Mouse (Mus musculus): ENCODE data around the gene Igdcc3.

Gene Igdcc3

GRCm38 (mm10) chr9:65175939-65176871 is 35.2 kb downstream of the Igdcc3 start:
- peak; percentile 61 to 68 for DNase-seq (ENCODE audit: low spot score in 2 of 2)

DNA sequence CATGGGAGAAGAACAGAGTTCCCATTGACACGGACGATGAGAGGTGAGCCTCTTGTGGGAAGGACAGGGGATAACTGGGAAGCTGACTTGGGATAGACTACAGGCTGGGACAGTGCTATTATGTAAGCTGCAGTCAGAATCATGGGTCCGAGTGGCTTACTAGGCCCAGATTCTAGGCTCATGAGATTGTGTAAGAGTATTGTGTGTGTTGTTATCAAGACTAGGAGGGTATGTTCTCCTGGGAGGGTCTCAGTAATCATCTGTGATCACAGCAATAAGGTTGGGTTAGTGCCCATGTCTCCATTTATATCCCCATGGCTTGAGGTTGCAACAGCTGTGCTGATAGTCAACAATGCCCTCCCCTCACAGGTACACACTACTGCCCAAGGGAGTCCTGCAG is 36.5 kb downstream of the Igdcc3 start:
- DNase-seq (ENCODE audit: low spot score in 2 of 2), result no peak

DNA sequence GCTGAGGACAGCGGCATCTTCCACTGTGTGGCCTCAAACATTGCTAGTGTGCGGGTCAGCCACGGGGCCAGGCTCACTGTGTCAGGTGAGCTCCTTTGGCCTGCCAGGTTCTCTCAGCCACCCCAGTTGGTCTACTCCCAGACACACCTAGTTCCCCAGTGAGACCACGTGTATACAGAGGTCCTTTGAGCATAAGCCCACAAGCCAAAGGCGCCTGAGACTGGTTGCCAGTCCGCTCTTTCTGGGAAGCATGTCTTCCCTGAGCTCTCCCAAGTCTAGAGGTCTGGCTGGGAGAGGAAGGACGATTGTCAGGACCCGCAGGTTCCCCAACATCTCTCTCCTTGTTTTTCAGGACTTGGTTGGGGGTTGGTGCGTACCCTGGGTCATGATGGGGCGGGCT is 36.9 kb downstream of the Igdcc3 start:
- no peak for DNase-seq (ENCODE audit: low spot score in 2 of 2)

- peak in 1 of 2 experiments; percentile 61 for DNase-seq (ENCODE audit: low spot score in 2 of 2)
These were observed 37.6 kb downstream of the Igdcc3 start for GRCm38 (mm10) chr9:65178336-65179213.

DNA sequence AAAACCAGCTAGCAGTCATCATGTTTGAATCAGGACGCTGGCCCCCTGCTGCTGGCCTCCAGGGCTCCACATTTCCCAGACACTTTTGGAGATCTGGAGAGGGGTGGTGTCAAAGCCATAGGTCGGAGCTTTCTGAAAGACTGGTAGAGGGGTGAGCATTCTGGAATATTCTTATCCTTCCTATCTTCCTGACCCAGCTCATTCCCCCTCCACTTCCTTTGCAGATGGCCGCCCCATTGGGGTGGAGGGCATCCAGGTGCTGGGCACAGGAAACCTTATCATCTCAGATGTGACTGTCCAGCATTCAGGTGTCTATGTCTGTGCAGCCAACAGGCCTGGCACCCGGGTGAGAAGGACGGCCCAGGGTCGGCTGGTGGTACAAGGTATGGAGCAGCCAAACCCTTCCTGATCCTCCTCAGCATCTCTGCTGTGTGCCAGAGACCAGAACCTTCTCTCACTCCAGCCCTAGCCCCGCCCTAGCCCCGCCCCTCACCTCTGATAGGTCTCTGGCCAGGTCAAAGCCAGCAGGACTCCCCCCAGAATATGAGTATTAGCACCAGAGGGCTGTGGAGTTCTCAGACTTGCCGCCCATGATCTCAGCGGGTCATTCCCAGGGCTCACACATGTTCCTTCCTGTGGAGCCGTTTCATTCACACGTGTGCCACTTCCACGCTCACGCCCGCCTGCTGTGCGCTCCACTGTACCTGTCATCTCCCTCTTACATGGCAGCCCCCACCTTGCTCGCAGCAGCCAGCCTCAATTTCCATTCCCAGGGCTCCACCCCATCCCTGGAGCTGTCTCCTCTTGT is 39.0 kb downstream of the Igdcc3 start:
- DNase-seq (ENCODE audit: low spot score in 2 of 2), result no peak

- DNase-seq (ENCODE audit: low spot score in 2 of 2), result peak; percentile 87 to 90
These were observed 47.6 kb downstream of the Igdcc3 start for GRCm38 (mm10) chr9:65188599-65188998.

DNA sequence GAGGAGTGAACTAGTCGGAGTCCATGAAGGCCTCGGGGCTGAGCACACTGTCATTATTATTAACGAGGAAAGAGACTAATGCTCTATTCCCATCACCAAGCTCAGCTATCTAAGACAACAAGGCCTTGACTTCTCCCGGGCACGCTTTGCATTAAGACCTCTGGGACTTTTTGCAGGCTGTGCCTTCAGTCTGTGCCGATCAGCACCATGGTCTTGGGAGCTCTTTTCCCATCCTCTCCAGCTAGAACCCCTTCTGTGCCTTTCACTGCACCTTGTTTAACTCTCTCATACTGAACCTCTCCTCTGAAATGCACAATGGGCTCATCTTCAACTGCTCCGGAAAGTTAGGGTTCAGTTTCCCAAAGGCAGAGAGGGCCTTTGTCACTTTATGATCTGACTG is 49.3 kb downstream of the Igdcc3 start:
- no peak for DNase-seq (ENCODE audit: low spot score in 2 of 2)

- DNase-seq (ENCODE audit: low spot score in 2 of 2), result no peak
These were observed 50.4 kb downstream of the Igdcc3 start for GRCm38 (mm10) chr9:65191389-65191754.

GRCm38 (mm10) chr9:65191755-65192469 is 50.9 kb downstream of the Igdcc3 start:
- no peak for DNase-seq (ENCODE audit: low spot score in 2 of 2)

DNA sequence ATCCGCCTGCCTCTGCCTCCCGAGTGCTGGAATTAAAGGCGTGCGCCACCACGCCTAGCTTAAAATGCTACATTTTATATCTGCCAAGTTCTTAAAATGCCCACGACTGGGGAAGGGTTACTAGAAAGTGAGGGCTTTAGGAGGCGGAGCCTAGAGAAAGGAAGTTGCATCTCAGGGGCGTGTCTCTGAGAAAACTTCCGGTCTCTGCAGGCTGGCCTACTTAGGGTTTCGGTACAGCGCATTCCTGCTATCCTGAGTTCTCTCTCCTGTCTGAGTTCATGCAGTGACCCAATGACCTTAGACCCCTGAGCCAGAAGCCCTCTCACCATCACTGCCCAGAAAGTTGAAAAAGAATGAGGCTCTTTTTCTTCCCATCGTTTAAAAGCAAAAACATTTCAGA is 52.2 kb downstream of the Igdcc3 start:
- no peak for DNase-seq (ENCODE audit: low spot score in 2 of 2)

GRCm38 (mm10) chr9:65195053-65195452 is 54.1 kb downstream of the Igdcc3 start, which contains the start of gene Parp16:
Gene Parp16 (plus strand): TSS chr9:65195353.
- no peak for DNase-seq (ENCODE audit: low spot score in 2 of 2)

- peak; percentile 50 to 66 for DNase-seq (ENCODE audit: low spot score in 2 of 2)
These were observed 54.6 kb downstream of the Igdcc3 start for GRCm38 (mm10) chr9:65195621-65195981.

- DNase-seq (ENCODE audit: low spot score in 2 of 2), result peak in 1 of 2 experiments; percentile 59
These were observed 55.2 kb downstream of the Igdcc3 start for GRCm38 (mm10) chr9:65195982-65196737.

GRCm38 (mm10) chr9:65196738-65197569 is 56.0 kb downstream of the Igdcc3 start:
- peak; percentile 93 to 95 for DNase-seq (ENCODE audit: low spot score in 2 of 2)

- no peak for DNase-seq (ENCODE audit: low spot score in 2 of 2)
These were observed 56.8 kb downstream of the Igdcc3 start for GRCm38 (mm10) chr9:65197826-65198225.

- DNase-seq (ENCODE audit: low spot score in 2 of 2), result no peak
These were observed 58.7 kb downstream of the Igdcc3 start for GRCm38 (mm10) chr9:65199723-65200122.

- no peak for DNase-seq (ENCODE audit: low spot score in 2 of 2)
These were observed 59.6 kb downstream of the Igdcc3 start for GRCm38 (mm10) chr9:65200606-65201005.

- no peak for DNase-seq (ENCODE audit: low spot score in 2 of 2)
These were observed 60.0 kb downstream of the Igdcc3 start for GRCm38 (mm10) chr9:65201021-65201380.

- DNase-seq (ENCODE audit: low spot score in 2 of 2), result peak; percentile 91 to 92
These were observed 60.6 kb downstream of the Igdcc3 start for GRCm38 (mm10) chr9:65201381-65202164.

All from right cerebral cortex, postnatal 10 days (tissue).